Mouse (Mus musculus): ENCODE results near the gene Agtpbp1.
A peak's percentile ranks its signal among the peaks of the same experiment; 100 is the strongest.

The Agtpbp1 gene

GRCm38 (mm10) chr13:59572549-59572948 is 12.5 kb downstream of the Agtpbp1 start:
- no peak for DNase-seq (ENCODE audit: low spot score)

DNA sequence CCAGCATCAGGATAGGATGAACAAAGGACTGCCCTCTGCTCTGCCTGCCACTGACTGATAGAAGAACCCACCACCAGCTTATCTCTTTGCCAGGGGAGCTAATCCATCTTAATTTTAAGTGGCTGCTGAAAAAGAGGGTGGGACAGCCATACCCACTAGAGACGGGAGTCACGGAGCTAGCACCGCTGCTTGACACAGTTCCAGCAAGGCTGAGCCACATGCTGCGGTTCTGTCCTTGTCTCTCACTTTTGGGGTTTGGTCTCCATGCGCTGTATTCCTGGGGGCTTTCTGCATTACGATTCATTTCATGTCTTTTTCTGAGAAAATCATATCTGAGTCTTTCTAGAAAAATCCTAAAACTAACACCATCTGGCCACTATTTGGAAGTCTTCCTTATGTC is 13.9 kb downstream of the Agtpbp1 start:
- DNase-seq (ENCODE audit: low spot score) = no peak

DNA sequence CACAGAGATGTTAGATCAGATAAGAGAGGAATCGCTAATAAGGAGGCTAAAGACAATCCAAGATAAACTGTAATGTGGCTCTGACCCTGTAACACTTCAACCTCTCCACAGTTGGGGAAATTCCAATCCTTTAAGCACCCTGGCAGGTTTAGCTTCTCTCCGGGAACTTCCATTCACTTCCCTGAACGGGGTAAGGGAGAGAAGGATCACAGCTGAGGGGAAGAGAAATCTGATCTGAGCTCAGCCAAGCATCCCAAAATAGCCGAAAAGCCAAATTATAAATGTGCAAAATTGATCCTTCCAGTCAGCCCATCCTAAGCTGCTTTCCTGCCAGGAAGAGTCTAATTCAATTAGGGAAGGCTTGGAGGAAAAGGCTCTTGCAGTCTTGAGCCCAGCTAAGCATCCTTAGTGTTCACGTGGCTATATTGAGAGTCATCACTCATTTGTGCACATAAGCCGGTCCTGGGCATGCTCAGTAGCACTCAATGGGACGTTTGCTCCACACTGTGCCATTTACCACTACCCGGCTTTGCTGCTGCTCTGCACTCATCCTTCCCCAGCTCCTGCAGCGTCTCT is 19.0 kb downstream of the Agtpbp1 start:
- DNase-seq (ENCODE audit: low spot score) = no peak

DNA sequence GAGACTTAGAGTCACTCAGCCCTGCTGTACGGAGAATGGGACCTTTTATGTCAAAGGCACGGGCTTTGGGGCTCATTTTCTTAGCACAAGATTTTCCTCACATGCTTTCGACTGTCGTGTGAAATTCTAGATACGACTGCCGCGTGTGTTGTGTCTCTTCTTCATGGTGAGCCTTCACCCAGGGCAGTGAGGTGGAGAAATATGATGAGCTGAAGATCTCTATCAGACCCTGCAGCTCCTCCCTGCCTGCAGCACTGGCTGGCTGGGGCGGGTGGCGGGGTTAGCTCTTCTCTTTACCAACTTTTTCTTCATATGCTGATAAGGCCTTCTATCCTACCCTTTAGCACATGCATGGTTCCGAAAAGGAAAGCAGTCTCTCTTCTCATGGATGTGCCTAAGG is 20.1 kb downstream of the Agtpbp1 start:
- DNase-seq (ENCODE audit: low spot score) = no peak

- DNase-seq (ENCODE audit: low spot score) = no peak
Measured at GRCm38 (mm10) chr13:59564505-59564904, 20.5 kb downstream of the Agtpbp1 start.

GRCm38 (mm10) chr13:59562471-59562870 is 22.6 kb downstream of the Agtpbp1 start:
- DNase-seq (ENCODE audit: low spot score) = no peak

DNA sequence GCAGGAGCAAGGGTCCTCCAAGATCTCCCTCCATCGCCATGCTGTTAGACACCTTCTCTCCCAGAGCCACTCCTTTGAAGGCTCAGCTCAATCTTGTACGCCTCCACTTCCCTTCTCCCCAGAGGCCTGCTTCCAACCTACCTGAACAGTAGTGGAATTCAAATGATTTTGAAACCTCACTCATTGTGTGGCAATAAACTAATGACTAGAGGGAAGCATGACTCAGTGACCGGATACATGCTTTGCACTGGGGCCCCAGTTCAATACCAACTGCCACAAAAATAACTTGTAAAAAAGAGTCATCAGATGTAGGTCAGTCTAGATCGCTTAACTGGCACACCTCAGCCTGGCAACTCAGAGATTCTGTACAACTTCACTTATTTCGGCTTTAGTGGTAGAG is 26.3 kb downstream of the Agtpbp1 start:
- DNase-seq (ENCODE audit: low spot score) = no peak

- DNase-seq (ENCODE audit: low spot score) = peak; percentile 77
Measured at GRCm38 (mm10) chr13:59557185-59557985, 27.6 kb downstream of the Agtpbp1 start.

DNA sequence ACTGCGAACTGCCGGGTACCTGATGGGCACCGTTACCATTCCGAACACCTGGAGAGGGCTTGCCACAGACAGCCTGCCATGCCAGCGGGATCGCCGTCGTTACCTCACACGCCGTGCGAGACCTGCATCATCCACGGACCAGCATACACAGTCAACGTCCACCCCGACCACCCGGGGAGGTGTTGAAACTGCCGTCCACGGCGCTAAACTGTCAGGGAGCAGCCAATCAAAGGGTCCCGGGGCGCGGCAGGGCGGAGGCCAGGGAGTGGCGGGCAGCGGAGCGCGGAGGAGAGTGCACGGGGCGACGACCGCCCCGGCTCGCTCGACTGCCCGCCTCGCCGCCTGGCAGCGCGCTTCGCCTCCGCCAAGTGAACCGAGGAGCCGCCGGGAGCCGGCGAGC is 28.4 kb downstream of the Agtpbp1 start:
- DNase-seq (ENCODE audit: low spot score) = peak; percentile 45

- no peak for DNase-seq (ENCODE audit: low spot score)
Measured at GRCm38 (mm10) chr13:59555613-59556192, 29.3 kb downstream of the Agtpbp1 start.

GRCm38 (mm10) chr13:59554772-59555505 is 30.1 kb downstream of the Agtpbp1 start:
- no peak for DNase-seq (ENCODE audit: low spot score)

DNA sequence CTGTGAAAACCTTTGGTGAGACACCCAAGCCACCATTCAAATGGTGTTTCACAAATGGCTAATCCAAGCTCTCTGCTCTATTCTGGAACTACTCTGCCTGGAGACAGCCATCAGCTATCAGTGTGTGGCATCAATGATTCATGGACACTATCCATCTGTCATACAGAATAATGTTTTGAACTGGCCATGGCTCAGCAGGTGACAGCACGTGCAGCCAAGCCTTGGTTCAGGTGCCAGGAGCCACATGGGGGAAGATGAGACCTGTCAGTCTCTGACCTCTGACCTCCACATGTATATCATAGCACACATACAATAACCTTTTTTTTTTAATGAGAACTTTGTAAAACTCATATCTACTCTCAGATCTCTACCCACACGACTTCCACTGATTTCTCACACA is 32.3 kb downstream of the Agtpbp1 start:
- DNase-seq (ENCODE audit: low spot score) = no peak

DNA sequence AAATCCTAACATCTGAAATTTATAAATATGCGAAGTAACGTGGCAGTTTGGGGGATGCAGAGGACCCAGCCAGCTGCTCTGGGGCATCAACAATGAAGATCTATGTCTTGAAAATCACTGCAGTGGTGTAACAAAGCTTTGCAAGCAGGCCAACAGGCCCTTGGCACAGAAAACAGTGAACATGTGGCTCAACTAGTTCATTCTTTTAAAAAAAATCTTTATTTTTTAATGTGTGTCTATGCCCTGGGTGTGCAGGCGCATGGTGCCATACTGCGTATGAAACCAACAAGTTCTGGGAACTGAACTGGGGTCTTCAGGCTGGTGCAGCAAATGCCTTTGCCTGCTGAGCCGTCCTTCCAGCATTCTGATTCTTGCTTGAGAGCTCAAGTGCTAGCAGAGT is 32.7 kb downstream of the Agtpbp1 start:
- no peak for DNase-seq (ENCODE audit: low spot score)

DNA sequence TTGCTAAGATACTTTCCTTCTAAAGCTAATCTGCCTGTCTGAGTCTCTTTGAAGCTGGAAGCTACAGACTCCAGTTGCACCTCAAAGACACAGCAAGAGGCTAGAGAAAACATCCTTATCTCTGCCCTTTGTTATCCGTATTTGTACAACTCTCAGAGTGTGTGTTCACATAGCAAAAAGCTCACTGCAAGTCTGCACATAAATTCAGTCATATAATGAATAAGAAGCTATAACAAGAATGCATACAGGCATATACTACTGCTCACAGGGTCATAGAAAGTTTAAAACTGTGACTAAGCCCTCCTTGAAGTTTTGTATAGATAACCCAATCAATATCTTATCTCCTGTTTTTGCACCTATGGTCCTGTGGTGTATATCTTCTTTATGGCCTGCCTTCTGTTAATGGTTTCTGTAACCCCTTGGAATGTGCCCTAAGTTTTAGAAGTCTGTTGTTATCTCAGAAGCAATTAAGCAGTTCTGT is 35.7 kb downstream of the Agtpbp1 start:
- no peak for DNase-seq (ENCODE audit: low spot score)

DNA sequence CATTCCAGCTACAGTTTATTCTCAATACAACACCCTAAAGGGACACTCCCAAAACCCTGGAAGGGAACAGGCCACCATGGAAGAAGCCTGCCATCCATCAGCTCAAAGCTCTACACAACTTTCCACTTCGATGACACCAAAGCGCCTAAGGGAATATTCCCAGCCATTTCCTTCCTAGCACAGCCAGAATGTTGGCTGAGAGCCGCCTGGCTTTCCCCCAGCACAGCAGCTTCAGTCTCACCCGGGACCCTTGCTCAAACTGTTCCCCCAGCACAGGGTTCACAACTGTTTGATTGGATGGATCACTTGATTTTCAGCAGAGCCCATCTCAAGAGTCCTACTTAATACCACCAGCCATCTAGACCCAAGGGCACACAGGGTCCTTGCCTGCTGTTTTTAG is 37.3 kb downstream of the Agtpbp1 start:
- DNase-seq (ENCODE audit: low spot score) = no peak

DNA sequence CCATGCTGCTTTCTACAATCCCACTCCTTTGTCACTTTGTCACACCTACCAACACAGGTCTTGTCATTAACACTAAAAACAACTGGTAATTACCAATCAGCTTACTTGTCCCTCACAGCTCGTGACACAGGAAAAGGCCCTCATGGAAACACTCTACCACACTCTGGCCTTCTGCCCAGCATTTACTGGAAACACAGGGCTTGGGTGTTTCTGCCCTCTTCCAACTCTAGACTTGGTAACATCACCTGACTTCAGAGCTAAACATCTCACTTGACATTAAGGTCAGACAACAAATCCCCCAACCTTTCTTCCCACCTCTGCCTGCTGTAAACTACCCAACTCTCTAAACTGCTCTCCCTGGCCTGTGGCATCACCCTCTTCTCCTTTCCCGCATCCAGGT is 37.9 kb downstream of the Agtpbp1 start:
- DNase-seq (ENCODE audit: low spot score) = no peak

DNA sequence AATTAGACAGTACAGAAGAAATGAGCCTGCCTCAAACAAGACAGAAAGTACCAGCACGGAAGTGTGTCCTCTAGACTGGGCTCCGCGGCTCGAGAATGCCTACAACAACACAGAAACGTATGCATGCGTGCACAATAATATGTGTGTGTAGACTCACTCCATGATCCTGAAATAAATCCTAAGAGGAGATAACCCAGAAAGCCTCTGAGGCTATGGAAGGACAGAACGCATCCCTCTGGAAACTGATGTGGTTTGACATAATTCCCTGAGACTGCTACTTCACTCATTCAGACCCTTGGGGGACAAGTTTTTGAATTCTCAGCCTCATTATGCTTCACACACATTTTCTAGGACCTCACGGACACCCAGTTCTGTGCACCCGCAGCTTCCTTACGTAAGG is 42.6 kb downstream of the Agtpbp1 start:
- no peak for DNase-seq (ENCODE audit: low spot score)

DNA sequence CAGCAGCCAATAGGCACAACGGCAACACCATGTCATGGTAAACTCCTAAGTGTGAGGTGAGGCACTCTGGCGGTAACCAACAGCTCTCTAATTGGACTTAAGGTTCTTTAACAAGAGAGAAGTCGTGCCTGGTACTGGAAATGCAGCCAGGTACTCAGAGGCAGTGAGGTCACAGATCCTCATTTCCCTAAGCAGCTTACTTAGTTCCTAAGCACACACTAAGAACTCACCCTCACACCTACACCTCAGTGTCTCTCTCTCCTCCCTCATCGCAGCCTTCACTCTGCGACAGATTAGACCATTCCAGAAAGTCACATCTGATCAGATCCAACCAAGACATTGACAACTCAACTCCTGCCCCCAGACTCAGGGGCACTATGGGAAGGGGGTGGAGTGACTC is 45.0 kb downstream of the Agtpbp1 start:
- DNase-seq (ENCODE audit: low spot score) = no peak

GRCm38 (mm10) chr13:59538661-59539060 is 46.4 kb downstream of the Agtpbp1 start:
- DNase-seq (ENCODE audit: low spot score) = no peak

- DNase-seq (ENCODE audit: low spot score) = no peak
Measured at GRCm38 (mm10) chr13:59536631-59537030, 48.4 kb downstream of the Agtpbp1 start.

DNA sequence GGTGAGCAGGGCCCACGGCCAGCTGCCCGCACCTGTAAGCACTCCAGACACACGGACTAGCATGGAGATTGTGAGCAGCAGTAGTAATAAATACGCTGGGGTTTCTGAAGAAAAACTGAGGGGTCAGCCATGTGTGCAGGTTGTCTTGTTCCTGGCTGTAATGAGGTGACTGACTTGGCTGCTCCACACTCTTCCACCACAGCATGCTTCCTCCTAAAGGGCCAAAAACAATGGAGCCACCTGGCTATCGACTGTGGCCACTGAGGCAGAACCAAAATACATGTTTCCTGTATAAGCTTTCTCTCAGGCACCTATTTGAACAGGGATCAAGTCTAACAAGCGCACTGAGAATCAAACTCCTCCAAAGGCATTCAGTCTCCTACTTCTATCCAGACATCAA is 49.3 kb downstream of the Agtpbp1 start:
- DNase-seq (ENCODE audit: low spot score) = no peak

DNA sequence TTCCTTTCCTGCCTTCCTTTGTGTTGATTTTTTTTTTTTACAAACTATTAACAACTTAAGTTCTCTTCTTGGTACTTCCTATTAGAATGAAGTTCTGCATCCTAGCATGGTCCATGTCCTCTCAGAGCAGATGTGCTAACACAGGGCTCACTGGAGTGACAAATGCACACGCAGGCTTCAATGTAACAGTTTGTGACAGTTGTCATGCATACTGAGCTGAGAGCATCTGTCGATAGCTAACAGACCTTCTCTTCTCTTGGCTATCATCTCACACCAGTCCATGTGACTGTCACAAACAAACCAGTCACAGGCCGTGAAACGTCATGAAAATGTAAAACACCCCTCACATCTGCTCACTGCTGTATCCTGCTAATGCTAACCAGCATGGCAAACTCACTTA is 50.7 kb downstream of the Agtpbp1 start:
- no peak for DNase-seq (ENCODE audit: low spot score)

DNA sequence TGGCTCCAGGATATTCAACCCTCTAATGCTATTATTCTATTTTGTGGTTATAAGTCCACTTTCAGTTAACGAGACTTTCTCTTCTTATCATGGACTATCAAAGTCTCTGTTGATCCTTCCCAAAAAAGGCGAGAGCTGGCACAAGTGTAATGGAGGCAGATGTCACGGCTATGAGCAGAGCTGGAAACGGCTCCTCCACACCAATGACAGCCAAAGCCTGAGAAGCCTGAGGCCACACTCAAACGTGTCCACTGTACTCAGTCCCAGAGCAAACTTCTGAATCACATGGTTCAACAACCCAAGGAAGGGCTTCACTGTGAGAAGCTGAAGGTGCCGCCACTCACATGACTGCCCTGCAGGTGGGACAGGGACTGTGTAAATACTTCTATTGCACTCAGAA is 51.7 kb downstream of the Agtpbp1 start:
- DNase-seq (ENCODE audit: low spot score) = no peak
